Mouse (Mus musculus): ENCODE measurements around the gene 2310030G06Rik.

DNA sequence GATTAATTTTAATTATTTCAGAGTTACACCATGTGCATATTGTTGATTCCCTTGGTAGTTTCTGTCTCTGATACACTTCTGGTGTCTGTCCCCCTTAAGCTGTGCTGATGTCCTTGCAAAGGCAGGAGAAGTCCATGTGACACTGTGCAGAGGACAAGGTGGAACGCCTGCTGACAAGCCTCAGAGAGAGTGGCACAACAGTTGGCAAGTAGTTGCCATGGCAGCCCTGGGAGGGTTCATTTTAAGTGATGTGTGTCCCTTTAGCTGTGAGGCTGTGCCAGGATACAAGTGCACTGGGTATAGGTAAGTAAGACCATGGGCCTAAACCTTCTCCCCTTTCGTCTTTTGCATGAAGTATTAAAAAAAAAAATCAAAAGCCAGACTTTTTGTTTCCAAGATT, 23.7 kb upstream of the 2310030G06Rik start:
- TF ChIP-seq MAFK (IDR thresholded peaks at IDR 0.05; ENCODE audit: insufficient read depth, low read depth, low read length) (no peak), CHD2 (IDR thresholded peaks at IDR 0.05; ENCODE audit: low read depth, low read length) (no peak), ZC3H11A (IDR thresholded peaks at IDR 0.05; ENCODE audit: borderline replicate concordance, low read depth, low read length) (no peak), HCFC1 (IDR thresholded peaks at IDR 0.05; ENCODE audit: borderline replicate concordance, insufficient read depth, low read length) (no peak)

All from ES-E14 (cell line).